Mouse (Mus musculus) retina, postnatal 1 day (tissue): ENCODE measurements at regions not wholly inside any gene's neighbourhood (a gene's known extent, or its start where the extent isn't known, plus 50 kb on each side); places are given as distances from the start of the nearest gene placed in this dataset.
"Not testable (repeated sequence)": the region's sequence is repeated elsewhere in the genome, so short reads cannot be mapped to it uniquely, and the experiment has no call there.

Experiments used
- DNase-seq: peaks from one replicate; pipeline ENCODE4 v3.0.0-alpha.2; 2012

DNA sequence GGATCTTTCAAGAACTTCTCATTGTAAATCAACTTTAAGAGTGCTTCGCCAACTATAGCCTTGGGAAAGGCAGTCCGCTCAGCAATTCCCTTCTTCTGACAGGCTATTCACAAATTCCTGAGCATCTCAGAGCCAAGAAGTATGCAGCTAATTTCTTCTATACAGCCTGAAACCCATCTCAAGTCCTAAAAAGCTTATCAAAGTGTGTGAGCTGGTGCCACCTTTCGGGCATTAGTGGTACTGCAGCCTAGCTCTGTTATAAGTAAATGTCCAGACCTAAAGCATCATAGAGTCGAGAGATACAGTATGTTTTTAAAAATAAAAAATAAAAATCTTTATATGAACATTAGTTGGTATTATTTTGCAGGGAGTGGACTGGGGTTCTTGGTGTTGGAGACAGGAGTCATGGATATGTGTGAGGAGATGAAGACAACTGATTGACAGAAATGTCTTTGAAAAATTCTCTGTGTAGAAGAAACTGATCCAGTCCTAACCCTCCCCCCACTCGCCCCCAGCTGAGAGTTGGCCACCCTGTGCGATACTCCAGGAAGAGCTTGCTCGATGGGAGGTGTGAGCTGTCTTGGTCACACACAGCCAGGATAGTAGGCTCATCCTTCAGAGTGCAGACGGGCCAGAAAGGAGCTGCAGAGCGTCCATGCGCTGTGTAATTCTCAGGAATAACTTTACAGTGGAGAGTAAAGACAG, 56.4 kb downstream of the Bod1 start:
- DNase-seq = peak; percentile 77

DNA sequence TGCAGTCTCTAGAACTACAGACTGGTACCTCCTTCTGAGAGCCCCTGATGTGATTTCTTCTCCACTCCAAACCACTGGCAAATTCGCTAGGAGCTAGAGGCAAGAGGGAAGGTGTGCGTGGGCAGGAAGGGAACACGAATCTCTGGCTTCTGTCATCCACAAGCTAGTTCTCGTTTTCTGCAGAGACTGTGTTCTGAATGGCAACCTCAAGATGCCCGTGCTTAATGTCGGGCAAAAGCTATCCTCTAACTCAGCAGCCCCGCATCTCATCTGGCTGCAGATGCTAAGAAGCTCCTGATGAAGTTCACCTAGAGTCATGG, 57.3 kb downstream of the Bod1 start:
- DNase-seq = no peak

DNA sequence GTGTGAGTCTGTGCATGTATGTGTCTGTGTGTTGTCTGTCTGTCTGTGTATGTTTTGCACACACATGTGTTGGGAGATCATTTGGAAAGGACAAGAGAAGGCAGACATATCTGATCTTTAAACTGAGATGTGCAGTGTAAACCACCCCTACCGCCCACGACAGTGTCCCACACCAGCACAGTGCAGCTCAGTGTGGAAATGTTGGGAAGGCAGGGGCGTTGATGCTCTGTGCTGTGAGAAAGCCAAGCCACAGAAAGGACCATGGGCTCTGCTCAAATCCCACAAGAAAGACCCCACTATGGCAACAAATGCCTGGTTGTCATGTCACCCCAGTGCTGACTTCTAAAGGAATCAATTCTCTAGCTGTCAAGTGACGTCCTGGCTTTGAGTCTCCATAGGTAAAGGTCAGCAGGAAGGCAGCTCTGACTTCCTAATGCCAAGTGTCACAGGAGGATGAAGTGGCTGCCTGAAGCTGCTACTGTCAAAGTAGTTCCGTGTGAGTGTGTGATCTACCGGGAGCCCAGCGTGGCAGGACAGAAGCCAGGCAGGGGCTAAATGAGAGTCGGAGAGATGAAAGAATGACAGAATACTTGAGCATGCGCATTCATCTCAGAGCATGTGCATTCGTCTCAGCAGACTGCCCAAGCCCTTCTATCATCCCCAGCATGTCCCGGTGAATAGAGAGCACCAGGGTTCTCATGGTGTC, 57.8 kb downstream of the Bod1 start:
- no peak for DNase-seq

DNA sequence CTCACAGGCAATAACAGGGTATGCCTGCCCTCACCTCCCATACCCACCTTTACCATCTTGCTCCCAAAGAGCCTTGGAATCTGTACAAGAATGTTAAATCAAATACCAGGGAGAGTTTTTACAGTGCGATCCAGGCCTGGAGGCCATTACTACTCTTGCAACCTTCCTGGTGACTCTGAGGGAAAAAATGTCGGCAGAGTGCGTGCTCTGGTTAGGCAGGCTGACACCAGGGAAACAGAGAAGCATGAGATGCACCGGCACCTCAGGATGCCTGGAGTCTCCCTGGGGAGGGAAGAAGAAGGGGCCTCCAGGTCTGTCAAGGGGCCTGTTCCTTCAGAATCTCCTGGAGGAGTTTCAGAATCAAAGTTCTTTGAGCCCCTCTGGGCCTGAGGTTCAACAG, 63.2 kb downstream of the Bod1 start:
- no peak for DNase-seq

DNA sequence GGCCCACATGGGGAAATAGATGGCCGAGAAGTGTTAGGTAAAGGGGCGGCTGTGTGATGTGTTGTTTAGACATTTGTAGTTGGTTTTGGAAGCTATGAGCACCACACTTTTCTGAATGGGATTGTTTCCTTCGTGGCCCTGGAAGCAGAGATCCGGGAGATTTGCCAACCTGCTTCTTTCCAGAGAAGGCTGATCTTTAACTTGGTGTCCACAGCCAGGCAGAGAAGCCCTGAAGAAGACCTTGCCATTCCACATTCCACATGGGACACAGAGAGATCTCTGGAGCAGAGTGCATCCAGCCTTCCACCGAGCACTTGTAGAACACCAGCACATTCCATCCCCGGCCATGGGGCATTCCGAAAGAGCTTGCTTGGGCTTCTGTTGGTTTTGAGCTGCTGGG, 70.2 kb downstream of the Bod1 start:
- DNase-seq = no peak

DNA sequence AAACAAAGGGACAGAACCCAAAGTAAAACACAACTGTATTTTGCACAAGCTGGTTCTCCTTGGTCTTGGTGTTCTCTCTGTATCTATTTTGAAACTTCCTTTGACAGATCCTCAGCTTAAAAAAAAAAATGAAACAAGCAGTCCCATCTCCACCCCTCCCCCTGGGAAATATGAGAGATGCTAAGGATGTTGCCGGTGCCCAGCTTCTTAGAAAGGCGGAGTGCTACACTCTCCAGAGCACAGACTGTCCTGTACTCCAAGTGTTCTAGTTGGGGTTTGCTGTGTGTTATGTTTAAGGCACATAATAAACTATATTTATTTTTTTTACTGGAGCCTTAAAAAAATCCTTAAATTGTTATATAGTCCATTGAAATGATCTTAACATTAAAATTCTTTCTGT, 78.1 kb downstream of the Bod1 start:
- no peak for DNase-seq

DNA sequence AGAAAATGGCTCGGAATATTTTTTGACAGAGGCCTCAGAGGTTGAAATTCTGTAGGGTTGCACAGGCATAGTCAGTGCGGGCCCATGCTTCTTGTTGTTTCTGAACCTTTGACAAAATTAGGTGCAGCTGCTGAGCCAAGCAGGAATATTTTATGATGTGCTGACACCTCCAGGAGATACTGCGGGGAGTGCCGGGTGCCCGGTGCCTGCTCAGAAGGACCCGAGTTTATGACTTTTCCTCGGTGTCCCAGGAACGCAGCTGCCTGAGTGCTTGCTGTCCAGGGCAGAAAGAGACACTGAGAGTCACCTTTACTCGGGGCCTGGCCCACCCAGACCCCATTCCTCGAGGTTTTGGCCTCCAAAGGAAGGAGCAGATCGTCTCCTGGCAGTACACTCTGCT, 79.6 kb downstream of the Bod1 start:
- no peak for DNase-seq

DNA sequence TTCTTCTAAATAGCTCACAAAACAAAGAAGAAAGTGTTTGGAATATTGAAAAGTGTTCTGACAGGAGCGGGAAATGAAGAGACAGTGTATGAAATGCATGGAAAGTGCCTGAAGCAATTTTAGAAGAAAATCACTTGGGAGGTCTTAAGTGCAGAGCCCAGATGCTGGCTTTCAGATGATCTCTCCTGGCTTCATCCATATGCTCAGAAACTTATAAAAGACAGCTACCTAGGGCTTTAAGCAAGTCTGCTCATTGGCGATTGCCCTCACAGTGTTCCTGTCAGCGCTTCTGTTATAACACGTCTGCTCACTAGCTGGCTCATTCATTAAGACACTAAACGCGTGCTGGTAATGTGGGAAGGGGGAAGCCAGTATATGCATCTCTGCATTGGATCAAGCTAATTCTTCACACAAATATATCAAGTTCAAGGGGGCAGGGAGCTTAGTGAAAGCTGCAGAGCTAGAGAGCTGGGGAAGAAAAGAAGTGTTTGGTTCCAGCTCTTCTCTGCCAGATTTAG, 80.6 kb downstream of the Bod1 start:
- DNase-seq = no peak

DNA sequence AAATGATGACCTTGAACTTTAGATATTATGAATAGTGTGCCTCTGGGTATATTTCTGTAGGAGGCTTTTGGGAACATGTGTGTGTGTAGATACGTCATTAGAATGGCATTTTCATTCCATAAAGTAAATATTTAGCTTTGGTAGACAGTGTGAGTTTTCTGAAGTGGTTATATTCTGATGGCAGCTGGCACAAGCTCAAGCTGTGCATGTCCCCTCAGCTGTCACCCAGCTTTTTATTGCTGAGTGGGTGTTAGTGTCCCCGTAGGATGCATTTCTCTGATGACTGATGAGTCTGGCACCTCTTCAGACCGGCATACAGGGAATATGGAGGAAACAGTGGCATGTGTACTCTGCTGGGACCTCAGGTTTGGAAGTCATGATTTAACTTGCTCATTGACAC, 96.7 kb downstream of the Bod1 start:
- no peak for DNase-seq

DNA sequence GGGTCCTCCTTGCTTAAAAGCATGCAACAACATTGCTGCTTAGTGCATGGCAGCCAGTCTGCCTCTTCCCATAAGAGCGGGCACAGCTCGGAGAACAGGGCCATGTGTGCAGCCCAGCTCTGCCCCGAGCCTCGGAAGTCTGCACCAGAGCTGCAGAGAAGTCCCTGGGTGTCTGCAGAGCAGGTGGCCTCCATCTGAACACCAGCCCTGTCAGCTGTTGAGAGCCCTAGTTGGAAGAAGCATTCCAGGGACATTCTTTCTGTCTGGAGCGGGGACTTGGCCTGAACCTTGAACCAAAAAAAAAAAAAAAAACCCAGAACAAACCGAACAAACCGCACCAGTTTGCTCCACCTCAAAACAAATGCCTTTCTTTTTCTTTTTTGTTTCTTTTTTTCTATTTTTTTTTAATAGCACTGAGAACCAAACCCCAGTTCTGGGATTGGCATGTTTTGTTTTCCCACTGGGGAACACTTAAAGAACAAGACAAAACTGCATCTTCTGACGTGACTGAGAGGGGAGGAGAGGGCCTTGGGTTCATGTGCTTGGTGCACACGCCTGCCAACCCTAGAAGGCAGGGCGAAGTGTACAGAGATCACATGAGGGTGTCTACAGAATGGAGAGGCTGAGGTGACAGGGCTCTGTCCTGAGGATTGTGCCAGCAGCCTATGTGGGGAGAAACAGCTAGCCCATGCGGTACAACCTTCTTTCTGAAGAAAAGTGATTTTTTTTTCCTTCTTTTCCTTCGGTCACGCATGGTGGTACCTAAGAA, 106.8 kb downstream of the Bod1 start:
- DNase-seq = no peak

DNA sequence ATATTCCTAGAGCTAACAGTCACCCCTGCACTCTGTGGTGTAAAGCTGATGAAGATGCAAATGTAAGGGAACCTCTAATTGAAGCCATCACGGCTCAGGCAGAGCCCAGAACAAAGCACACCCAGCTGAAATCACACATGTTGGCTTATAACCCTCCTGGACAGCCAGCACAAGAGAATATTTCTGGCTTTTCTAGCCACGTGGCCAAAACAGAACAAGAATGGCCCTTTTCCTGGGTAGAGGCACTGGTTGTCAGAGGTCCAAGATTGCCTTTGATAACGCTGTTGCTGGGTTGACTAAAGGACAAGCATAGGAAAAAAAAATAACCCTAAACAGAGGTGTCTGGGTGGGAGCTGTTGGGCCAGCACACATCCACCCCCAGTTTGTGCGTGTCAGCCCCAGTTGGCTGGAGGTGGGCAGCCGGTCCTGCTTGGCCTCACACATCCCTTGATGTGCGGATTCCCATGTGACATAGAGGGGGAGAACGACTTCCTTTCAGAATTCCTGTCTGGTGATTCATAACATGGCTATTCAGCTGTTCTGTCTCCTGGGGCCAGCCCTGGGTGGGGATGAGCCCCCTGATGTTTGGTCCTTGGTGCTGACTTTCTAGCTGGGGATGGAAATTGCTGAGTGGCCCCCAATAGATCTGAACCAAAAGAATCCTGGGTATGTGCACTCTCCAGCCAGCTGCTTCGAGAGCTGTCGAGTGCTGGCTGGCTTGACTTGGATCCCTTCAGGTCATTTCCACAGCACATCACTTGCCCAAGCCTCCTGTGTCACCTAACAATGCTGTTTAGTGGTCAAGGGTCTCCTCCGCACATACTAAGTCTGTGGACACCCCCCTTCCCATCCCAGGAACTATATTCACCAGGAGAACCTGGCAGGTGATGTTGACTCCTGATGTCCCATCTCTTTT, 107.6 kb downstream of the Bod1 start:
- DNase-seq = no peak

DNA sequence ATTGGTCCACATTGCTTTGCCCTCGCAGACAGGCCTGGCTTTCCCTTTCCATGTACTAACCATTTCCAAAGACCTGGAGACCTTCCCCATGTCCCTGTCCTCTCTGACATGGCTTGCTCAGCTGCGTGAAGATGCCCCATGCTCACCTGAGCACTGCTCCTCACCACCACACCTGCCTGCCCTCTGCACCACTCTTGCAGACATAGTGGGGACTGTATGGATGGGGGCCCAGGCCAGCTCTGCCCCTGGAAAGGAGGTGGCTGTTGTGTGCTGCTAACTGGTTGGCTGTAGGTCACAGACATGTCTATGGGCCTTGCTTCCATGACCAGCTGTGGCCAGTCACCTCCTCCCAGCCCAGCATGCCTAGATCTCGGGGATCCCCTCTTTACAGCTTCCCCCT, 108.7 kb downstream of the Bod1 start:
- DNase-seq = no peak

DNA sequence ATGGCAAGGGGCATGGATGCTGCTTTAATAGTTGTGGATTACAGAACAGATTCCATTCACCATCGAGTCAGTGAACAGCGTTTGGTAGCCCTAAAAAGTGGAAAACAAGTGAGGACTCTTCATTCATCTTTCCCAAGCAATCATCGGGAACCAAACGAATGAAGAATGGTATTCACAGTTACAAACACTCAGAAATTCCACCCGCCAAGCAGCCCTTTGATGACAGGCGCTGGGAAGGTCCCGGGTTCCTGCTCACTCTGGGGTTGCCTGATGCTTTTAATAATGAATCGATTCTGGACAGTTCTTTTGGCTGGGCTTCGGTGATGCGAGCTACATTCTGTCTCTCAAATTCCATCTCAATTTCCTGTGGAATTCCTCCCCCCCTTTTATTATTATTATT, 110.9 kb downstream of the Bod1 start:
- DNase-seq = no peak

DNA sequence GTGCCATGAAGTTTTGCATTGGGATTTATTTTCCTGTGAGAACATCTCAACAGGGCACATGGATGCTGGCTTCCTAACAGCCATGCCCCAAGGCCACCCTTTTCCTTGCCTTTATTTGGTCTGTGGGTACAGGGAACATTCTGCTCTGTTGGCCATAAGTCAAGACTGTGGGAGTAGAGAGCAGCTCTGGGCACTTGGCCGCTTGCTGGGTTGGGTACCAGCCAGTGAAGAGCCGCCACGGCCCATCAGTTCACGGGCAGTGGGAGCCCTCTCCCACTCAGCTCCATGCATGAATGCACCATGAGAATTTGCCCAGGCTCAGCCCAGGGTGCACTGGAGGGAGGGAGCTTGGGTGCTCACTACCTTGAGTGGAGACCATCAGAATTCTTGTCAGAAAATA, 116.6 kb downstream of the Bod1 start:
- no peak for DNase-seq

DNA sequence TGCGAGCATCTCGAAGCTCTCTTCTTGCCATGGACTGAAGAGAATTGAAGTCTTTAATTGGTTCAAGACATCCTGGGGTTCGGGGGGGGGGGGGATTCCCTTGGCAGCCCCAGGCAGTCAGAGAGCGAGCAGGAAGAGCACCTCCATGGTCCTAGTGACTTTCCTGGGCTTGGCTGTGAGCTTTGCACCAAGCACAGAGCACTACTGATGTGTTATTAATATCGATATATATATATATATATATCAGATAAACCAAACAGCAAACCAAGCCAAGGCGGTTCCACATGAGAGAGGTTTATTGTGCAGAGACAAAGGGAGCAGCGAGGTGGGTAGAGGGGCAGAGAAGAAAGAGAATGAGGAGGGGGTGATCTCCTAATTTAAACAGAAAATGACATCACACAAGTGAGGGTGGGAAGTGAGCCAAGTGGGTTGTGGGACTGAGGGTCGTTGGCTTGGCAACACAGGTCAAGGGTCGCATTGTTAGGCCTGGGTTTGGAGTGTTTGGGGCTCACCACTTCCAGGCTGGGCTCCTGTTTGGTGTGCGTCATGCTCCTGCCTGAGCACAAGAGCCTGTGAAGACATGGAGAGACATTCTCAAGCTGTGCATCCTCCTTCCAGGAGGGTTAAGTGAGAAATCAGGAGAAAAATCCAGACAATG, 119.9 kb downstream of the Bod1 start:
- peak; percentile 75 for DNase-seq

DNA sequence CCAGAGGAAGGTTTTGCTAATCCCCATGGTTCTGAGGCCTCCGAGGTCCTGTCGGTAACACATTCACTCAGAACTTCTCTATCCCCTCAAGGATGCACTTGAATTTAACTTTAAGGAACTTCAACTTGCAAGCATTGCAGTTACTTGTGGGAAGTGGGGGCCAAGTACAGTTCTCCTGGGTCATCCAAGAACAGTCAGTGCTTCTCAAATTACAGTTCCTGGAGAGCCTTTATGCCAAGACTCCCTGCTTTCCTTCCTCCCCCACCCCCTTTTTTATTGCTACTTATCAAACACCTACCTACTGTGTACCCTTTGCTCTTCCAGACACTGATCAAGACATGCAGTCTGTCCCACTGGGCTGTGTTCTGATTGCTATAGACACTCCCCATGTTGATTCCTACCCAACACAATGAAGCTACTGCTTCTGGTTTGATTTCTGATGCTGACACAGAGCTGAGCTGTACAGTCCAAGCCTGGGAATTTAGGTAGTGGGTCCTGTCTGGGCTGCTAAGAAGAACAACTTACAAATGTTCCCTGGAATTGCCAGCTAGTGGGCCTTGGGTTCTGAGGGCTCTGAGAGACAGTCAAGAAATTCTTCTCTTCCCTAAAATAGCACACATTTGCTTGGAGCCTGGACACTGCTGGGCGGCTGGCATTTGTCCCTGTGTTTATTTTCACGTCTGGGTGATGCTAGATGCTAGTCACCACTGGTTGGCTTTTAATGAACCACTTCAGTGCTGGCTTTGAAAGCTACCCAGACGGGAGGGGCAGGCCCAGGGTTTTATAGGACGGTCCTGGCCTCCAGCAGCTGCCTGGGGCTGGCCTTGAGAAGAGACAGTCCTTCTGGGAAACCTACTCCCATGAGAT, 120.7 kb downstream of the Bod1 start:
- DNase-seq = peak; percentile 37

DNA sequence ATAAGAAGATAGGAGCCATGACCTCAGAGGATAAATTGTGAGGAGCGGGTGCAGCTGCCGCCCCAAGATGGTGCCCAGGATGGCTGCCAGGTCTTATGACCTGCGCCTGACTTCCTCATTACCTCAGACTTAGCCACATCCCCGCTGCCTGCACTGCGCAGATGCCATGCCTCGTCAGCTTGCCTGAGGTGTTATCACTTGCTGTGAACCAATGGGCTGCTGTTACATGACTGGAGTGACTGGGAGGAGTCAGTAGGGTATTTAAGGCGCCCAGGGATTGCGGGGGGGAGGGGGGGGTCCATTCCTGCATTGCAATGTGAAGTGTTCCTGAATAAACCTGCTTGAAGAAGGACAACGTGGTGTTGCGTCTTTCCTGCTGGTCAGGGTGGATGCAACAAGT, 126.2 kb downstream of the Bod1 start:
- DNase-seq = not testable (repeated sequence)

DNA sequence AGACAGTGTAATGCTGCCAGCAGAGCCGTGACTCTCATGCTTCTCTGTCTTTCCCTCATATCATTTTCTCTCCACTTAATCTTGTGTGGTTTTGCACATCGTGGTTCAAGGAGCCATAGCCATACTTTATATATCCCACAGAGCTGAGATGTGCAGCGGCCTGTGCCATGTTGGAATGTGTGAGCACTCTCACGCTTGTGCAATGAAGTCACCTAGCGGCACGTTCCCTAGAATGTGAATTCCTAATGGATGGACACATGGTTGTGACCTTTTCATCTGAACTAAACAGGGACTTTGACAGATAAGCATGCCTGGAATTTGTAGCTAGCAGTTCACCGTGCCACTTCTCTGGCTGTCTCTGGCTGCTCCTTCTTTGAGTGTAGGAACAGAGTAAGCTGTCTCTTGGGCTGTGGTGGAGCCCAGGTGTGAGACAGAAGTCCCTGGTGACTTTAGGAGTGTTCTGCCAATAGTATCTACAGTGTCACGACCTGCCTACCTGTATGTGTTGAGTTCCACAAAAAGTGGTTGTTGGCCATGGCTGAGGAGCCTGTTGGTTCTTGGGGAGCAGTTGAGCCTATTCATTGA, 129.0 kb downstream of the Bod1 start:
- DNase-seq = no peak

DNA sequence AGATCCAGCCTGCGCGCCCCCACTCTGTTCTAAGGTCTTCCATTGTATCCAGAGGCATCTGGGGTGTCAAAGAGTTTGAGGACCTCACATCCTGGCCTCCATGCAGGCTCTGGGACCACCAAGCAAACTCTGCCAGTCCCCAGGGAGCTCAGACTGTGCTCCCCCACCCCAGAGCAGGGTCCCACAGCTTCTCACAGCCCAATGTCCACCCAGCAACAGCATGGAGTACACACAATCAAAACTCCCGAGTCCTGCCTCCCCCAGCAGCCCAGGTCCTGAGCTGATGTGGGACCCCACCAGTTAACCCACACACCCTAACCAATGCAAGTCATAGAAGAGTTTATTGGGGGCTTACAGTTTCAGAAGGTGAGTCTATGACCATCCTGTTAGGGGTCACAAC, 130.3 kb downstream of the Bod1 start:
- no peak for DNase-seq

DNA sequence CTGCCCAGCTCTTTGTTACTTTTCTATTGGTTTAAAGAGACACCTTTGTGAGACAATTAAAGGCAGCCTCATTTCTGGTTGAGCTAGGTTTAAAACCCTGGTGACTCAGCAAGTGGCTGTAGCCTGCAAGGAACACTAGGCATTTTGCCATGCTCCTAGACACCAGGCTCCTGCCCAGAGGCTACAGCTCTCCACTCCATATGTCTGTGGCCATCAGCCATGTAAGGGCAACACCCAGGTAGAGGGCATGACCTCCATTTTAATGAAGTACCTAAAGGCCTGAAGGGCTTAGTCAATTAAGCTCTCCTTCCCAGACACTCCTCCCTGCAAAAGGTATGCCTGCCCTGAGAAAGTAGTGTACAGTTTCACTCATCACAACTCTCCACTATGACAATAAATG, 130.9 kb downstream of the Bod1 start:
- DNase-seq = no peak

DNA sequence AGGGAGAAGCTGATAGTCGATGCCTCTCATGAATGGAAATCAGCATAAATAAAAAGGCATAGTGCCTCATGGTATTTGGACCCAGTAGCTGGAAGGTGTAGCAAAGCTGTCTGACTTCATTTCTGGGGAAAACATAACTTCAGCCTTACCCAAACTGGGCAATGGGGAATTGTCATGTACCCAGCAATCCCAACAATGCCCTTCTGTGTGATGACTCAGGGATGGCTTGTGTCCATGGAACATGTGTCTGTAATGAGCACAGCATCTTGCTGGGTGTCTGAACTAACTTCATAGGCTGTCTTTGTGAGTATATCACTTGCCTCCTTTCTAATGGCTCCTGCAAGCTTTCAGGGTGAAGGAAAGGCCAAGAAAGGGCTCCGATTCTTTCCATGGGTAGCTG, 140.3 kb downstream of the Bod1 start:
- DNase-seq = no peak
